Mouse (Mus musculus) MEL (cell line): ENCODE data around the gene Tmem88. TPM values are rescaled to one million over a fixed set of nuclear protein-coding genes. Genes with fewer than 3 reads are reported as not detected.

Source experiments
- DNase-seq: peaks from one replicate; pipeline ENCODE4 v3.0.0; 2011; ENCODE audit warnings: low read depth, low spot score
- H3K27ac ChIP-seq: 2 replicates; pipeline ENCODE4 v1.5.1; 2012; ENCODE audit warnings: low read depth, mild to moderate bottlenecking, control low read depth, low read length, moderate library complexity; ENCODE audit not compliant: control insufficient read depth
- H3K27me3 ChIP-seq, 2 experiments: fragments of 150-350 bp in 1 of 2; sonication (generic) in 1 of 2; 2 replicates each; pipeline ENCODE4 v1.6.1; 2012; ENCODE audit warnings: low read length in 2 of 2, mild to moderate bottlenecking in 2 of 2, improper control_type of control experiment in 1 of 2, moderate library complexity in 1 of 2; ENCODE audit not compliant: insufficient read depth in 2 of 2, control insufficient read depth in 1 of 2
- H3K36me3 ChIP-seq, 2 experiments: 2 replicates each; pipeline ENCODE4 v1.6.1; 2012 to 2014; ENCODE audit warnings: low read length in 2 of 2, improper control_type of control experiment in 1 of 2, inconsistent platforms in 1 of 2, mild to moderate bottlenecking in 1 of 2; ENCODE audit not compliant: insufficient read depth in 2 of 2, control insufficient read depth in 1 of 2
- H3K4me1 ChIP-seq, 2 experiments: fragments of 150-350 bp in 1 of 2; sonication (generic) in 1 of 2; 2 replicates each; pipeline ENCODE4 v1.6.1; 2012; ENCODE audit warnings: low read length in 2 of 2, improper control_type of control experiment in 1 of 2, mild to moderate bottlenecking in 1 of 2; ENCODE audit not compliant: insufficient read depth in 2 of 2, control insufficient read depth in 1 of 2
- H3K4me3 ChIP-seq, 2 experiments: fragments of 150-350 bp in 1 of 2; sonication (generic) in 1 of 2; 2 replicates each; pipeline ENCODE4 v1.5.1; 2012; ENCODE audit warnings: low read depth in 2 of 2, low read length in 2 of 2, mild to moderate bottlenecking in 2 of 2, moderate library complexity in 2 of 2, control low read depth in 1 of 2, improper control_type of control experiment in 1 of 2; ENCODE audit not compliant: control insufficient read depth in 1 of 2, insufficient read depth in 1 of 2
- H3K79me2 ChIP-seq: 2 replicates; pipeline ENCODE4 v1.6.1; 2012; ENCODE audit warnings: mild to moderate bottlenecking, low read length, moderate library complexity; ENCODE audit not compliant: control insufficient read depth, poor library complexity, insufficient read depth
- H3K9ac ChIP-seq: 2 replicates; pipeline ENCODE4 v1.6.1; 2012; ENCODE audit warnings: low read depth, mild to moderate bottlenecking, control low read depth, low read length, moderate library complexity; ENCODE audit not compliant: control insufficient read depth, poor library complexity, severe bottlenecking
- H3K9me3 ChIP-seq: fragments of 150-350 bp; sonication (generic); replicated peaks from 2 replicates; pipeline ENCODE4 v1.6.1; 2012; ENCODE audit warnings: mild to moderate bottlenecking, low read length, improper control_type of control experiment, moderate library complexity; ENCODE audit not compliant: insufficient read depth
- BHLHE40 ChIP-seq: IDR thresholded peaks from 2 replicates; pipeline ENCODE4 v1.6.1; 2012; ENCODE audit warnings: low read depth, mild to moderate bottlenecking, inconsistent platforms, low read length, improper control_type of control experiment, borderline replicate concordance
- CHD1 ChIP-seq: IDR thresholded peaks from 2 replicates; pipeline ENCODE4 v1.6.1; 2012; ENCODE audit warnings: low read depth, mild to moderate bottlenecking, inconsistent platforms, low read length, improper control_type of control experiment
- CHD2 ChIP-seq: IDR thresholded peaks from 2 replicates; pipeline ENCODE4 v1.6.1; 2011; ENCODE audit warnings: low read length, improper control_type of control experiment
- ELF1 ChIP-seq: IDR thresholded peaks from 2 replicates; pipeline ENCODE4 v1.6.1; 2014; ENCODE audit warnings: low read depth, mild to moderate bottlenecking, inconsistent platforms, low read length, improper control_type of control experiment, moderate library complexity
- EP300 ChIP-seq, 2 experiments: IDR thresholded peaks; 2 replicates each; pipeline ENCODE4 v1.6.1; 2011; ENCODE audit warnings: improper control_type of control experiment in 2 of 2, low read length in 2 of 2, low read depth in 1 of 2, mild to moderate bottlenecking in 1 of 2
- ETS1 ChIP-seq: IDR thresholded peaks from 2 replicates; pipeline ENCODE4 v1.6.1; 2012; ENCODE audit warnings: low read depth, mild to moderate bottlenecking, inconsistent platforms, low read length, improper control_type of control experiment, moderate library complexity
- GATA1 ChIP-seq: IDR thresholded peaks from 2 replicates; pipeline ENCODE4 v1.6.1; 2011; ENCODE audit warnings: low read depth, low read length, improper control_type of control experiment
- MAFK ChIP-seq: IDR thresholded peaks from 2 replicates; pipeline ENCODE4 v1.6.1; 2011; ENCODE audit warnings: low read depth, mild to moderate bottlenecking, low read length, improper control_type of control experiment, borderline replicate concordance
- MAX ChIP-seq: IDR thresholded peaks from 2 replicates; pipeline ENCODE4 v1.6.1; 2011; ENCODE audit warnings: low read length, improper control_type of control experiment
- MXI1 ChIP-seq: IDR thresholded peaks from 2 replicates; pipeline ENCODE4 v1.6.1; 2011; ENCODE audit warnings: mild to moderate bottlenecking, low read depth, low read length, improper control_type of control experiment
- POLR2A ChIP-seq, 2 experiments: IDR thresholded peaks; 2 replicates each; pipeline ENCODE4 v1.6.1; 2011 to 2012; ENCODE audit warnings: low read length in 2 of 2, mild to moderate bottlenecking in 2 of 2, control low read depth in 1 of 2, improper control_type of control experiment in 1 of 2, low read depth in 1 of 2, moderate library complexity in 1 of 2; ENCODE audit not compliant: control insufficient read depth in 1 of 2, insufficient read depth in 1 of 2, poor library complexity in 1 of 2
- SIN3A ChIP-seq: IDR thresholded peaks from 2 replicates; pipeline ENCODE4 v1.6.1; 2012; ENCODE audit warnings: low read length, improper control_type of control experiment, inconsistent platforms
- SMC3 ChIP-seq: IDR thresholded peaks from 2 replicates; pipeline ENCODE4 v1.6.1; 2011; ENCODE audit warnings: low read depth, low read length, improper control_type of control experiment
- TCF12 ChIP-seq: IDR thresholded peaks from 2 replicates; pipeline ENCODE4 v1.6.1; 2014; ENCODE audit warnings: low read depth, mild to moderate bottlenecking, inconsistent platforms, low read length, improper control_type of control experiment, moderate library complexity
- ZMIZ1 ChIP-seq: IDR thresholded peaks from 2 replicates; pipeline ENCODE4 v1.6.1; 2012; ENCODE audit warnings: low read depth, mild to moderate bottlenecking, inconsistent platforms, low read length, improper control_type of control experiment, moderate library complexity
- polyA plus RNA-seq, 2 experiments: library from polyadenylated mRNA; stranded (reverse) in 1 of 2; unstranded in 1 of 2; fragments of >175 nt in 1 of 2; fragments of >200 nt in 1 of 2; gene quantifications; 2 replicates each; pipeline versions ENCODE4 v1.2.1 to v1.2.4; 2012; ENCODE audit warnings: low replicate concordance in 2 of 2, low read depth in 1 of 2; ENCODE audit not compliant: insufficient read length in 2 of 2, insufficient read depth in 1 of 2, missing spikeins in 1 of 2
- total RNA-seq: library from RNA; depleted of rRNA; stranded (reverse); fragments of 300-350 nt; gene quantifications from 2 replicates; pipeline ENCODE4 v1.2.3, GENCODE M21; 2012

Tmem88 gene
- total and polyA plus RNA-seq, 3 experiments: 0.39 to 0.45 TPM; not detected in 1

DNA sequence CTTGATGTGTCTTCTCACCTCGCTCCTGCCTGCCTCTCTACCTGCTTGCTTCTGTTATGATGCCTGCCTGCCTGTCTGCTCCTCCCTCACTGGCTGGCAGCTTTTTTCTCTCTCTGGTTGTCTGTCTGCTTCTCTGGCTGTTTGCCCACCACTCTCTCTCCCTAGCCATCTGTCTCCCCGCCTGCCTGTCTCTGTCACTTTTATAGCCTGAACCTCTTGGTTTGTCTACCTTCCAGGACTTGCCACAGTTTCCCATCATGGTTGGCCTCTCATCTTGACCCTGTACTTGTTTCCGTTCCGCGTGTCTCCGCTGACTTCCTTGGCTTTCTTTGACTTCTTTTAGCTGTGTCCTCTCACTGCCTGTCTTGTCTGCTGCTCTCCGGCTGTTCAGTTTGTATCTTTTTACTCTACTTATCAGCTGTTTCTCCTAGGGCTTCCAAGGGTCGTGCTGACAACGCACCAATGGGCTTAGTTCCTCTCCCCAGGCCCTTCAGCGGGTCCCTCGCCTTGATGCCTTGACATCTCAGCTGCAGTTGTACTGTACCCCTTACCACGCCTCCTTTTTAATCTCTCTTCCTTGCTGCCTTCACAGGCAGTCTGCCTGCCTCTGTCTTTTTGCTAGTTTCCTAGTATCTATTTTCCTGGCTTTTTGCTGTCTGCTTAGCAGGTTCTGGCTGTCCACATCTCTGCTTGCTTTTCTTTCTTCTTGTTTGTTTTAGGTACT, 25.8 kb downstream of the Tmem88 start:
- H3K4me1 ChIP-seq: peaks cover 13 to 30% of the 10 kb centered on the region in 2 experiments
- H3K4me3 ChIP-seq: peak overlapping the region; percentile 2 to 22; a peak in 3 of 4 replicates
- peaks cover 0 to 26% of the 10 kb centered on the region in 2 experiments; a peak in 2 of 4 replicates for H3K36me3 ChIP-seq
- DNase-seq: peak; percentile 92
- peak overlapping the region; percentile 84 for H3K27ac ChIP-seq
- H3K9me3 ChIP-seq: no peaks in the 10 kb centered on the region
- peak overlapping the region; percentile 11 for H3K9ac ChIP-seq
- H3K27me3 ChIP-seq: no peaks in the 10 kb centered on the region
- TF ChIP-seq CHD2: no peak
- TF ChIP-seq SIN3A: peak; percentile 96
- TF ChIP-seq EP300 (IDR thresholded peaks at IDR 0.05; ENCODE audit: low read depth in 1 of 2, low read length in 2 of 2): 0 out of 4 replicates have a peak, but pooled peaks of 1 of the 2 experiments have one; percentile 7
- peak; percentile 43; the same call in 1 of the 2 replicates for TF ChIP-seq MAX
- 0 out of 2 replicates have a peak, but pooled peaks have one; percentile 41 for TF ChIP-seq MAFK
- peak; percentile 95 for TF ChIP-seq ETS1
- peak; percentile 89 for TF ChIP-seq MXI1
- TF ChIP-seq POLR2A (IDR thresholded peaks at IDR 0.05; ENCODE audit: control insufficient read depth in 1 of 2, insufficient read depth in 1 of 2, low read depth in 1 of 2, low read length in 2 of 2, poor library complexity in 1 of 2): peak in 1 of 2 experiments; percentile 54; a peak in 2 of 4 replicates
- no peak; the same call in 1 of the 2 replicates for TF ChIP-seq ZMIZ1
- TF ChIP-seq CHD1: peak; percentile 82
- no peak for TF ChIP-seq ELF1
- peak; percentile 1; the same call in 1 of the 2 replicates for TF ChIP-seq BHLHE40
- TF ChIP-seq GATA1: peak; percentile 53
- H3K79me2 ChIP-seq: peaks cover 16% of the 10 kb centered on the region

DNA sequence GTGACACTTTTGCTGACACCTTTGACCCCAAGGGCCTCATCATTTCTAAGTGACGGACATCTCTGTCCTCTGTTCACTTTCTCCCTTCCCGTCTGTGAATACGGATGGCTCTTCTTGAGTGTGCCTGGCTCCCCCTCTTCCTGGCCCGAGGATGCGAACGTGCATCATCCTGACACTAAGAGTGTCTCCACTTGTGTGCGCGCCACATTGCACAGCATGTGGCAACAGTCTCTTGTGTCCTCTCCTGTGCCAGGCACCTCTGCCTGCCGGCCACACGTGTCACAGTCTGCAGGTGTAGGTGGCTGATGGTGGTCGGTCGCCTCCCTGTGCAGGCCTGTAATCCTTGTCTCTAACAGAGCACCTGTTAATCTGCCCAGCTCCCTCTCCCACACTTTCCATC, 26.4 kb downstream of the Tmem88 start:
- Histone ChIP-seq H3K27ac (peak overlapping the region; percentile 84), H3K9ac (no peak overlapping the region; the same call in 1 of the 2 replicates), H3K4me3 (no peak overlapping the region), H3K27me3 (no peaks in the 10 kb centered on the region), H3K4me1 (peaks cover 13 to 30% of the 10 kb centered on the region in 2 experiments), H3K9me3 (no peaks in the 10 kb centered on the region), H3K36me3 (peaks cover 0 to 26% of the 10 kb centered on the region in 2 experiments; a peak in 2 of 4 replicates), H3K79me2 (peaks cover 16% of the 10 kb centered on the region)
- no peak for TF ChIP-seq GATA1
- no peak for DNase-seq

DNA sequence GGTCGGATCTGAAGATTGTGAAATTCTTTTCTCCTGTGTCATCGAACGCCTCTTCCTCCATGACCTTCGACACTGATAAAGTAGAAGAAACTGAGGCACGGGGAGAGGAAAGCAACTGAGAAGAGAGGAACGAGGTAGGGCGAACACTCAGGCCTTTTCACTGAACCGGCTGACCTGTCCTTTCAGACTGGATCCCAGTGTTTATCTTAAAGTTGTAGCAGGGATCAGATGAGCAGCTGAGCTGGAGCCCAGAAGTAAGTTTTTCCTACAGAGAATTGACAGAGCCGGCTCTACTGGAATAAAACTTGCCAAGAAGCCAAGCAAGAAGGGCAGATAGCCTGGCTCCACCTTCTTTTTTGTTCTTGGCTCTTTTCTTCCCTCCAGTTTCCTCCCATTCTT, 27.2 kb downstream of the Tmem88 start:
- peaks cover 16% of the 10 kb centered on the region for H3K79me2 ChIP-seq
- H3K4me1 ChIP-seq: peaks cover 13 to 34% of the 10 kb centered on the region in 2 experiments
- peak overlapping the region; percentile 67 for H3K27ac ChIP-seq
- peak; percentile 53 for DNase-seq
- peak overlapping the region; percentile 49 for H3K9ac ChIP-seq
- no peaks in the 10 kb centered on the region for H3K9me3 ChIP-seq
- TF ChIP-seq EP300 (IDR thresholded peaks at IDR 0.05; ENCODE audit: low read depth in 1 of 2, low read length in 2 of 2): 0 out of 4 replicates have a peak, but pooled peaks of 1 of the 2 experiments have one; percentile 39
- TF ChIP-seq TCF12: no peak
- TF ChIP-seq SMC3: no peak
- 0 out of 2 replicates have a peak, but pooled peaks have one; percentile 17 for TF ChIP-seq GATA1
- H3K4me3 ChIP-seq: peak overlapping the region; percentile 23 to 35; a peak in 3 of 4 replicates
- H3K36me3 ChIP-seq: peaks cover 0 to 26% of the 10 kb centered on the region in 2 experiments; a peak in 2 of 4 replicates
- H3K27me3 ChIP-seq: no peaks in the 10 kb centered on the region
